Mouse (Mus musculus) CD8-positive naive resting alpha-beta T cell, adult 2 months (primary cell): Measurements from ENCODE around the gene Col16a1.

Source experiments
- DNase-seq, 2 experiments: peaks; one replicate each; pipeline ENCODE4 v3.0.0; 2022; ENCODE audit warnings: low read depth in 2 of 2, low spot score in 2 of 2

Col16a1 gene

DNA sequence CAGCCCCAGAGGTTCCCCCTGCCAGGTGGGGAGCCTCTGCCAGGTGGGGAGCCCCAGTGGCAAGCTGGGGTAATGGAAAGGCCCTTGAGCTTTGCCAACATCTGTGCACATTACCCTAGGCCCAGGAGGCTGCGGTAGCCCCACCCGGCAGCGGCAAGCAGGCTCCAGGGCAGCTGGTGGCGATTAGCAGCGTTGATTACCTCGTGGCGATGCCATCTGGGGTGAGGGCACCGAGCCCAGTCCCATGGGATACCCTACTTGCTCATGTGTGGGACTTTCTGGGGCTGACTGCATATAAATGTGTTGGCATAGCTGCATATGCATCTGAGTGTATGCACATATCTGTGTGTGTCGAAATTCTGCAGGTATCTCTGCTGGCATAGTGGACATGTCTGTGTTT lies 3.4 kb upstream of the Col16a1 start:
- DNase-seq = no peak

DNA sequence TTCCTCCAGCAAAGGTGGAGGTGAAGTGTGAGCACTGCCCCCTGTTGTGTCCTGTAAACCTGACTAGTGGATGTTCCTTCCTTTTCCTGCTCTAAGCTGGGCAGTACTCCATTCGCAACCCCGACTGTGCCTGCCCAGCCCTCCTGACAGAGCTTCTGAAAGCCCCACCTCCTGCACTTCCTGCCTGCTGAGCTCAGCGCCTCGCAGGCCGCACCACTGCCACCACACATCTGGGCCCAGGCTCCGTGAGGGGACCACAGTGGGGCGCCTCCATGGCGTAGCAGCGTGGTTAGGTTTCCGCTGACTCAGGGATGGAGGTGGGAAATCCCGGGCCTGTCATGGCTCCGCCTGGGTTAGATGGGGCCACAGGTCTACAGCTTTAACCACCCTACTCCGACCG lies 2.0 kb upstream of the Col16a1 start:
- peak; percentile 64 to 72 for DNase-seq

- no peak for DNase-seq
Observed at GRCm38 (mm10) chr4:130048203-130048479, 501 bp downstream of the Col16a1 start.

- no peak for DNase-seq
Observed at GRCm38 (mm10) chr4:130050056-130050824, 2.6 kb downstream of the Col16a1 start.

DNA sequence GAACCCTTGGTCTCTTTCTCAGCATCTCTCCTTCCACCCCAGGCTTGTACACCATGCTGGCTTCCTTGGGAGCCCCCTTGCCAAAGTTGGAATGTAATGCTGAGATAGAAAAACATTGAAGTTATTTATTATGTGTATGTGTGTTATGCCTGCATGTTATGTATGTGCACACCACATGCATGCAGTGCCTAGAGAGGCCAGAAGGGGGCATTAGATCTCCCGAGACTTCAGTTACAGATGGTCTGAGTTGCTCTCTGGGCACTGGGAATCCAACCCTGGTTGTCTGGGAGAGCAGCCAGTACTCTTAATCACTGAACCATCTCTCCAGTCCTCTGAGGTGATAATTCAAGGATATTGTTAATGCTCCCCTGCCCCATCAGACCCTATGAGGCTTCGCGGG lies 4.6 kb downstream of the Col16a1 start:
- no peak for DNase-seq

GRCm38 (mm10) chr4:130053111-130053510 lies 5.5 kb downstream of the Col16a1 start:
- DNase-seq = no peak

GRCm38 (mm10) chr4:130054727-130055126 lies 7.1 kb downstream of the Col16a1 start:
- DNase-seq = no peak

DNA sequence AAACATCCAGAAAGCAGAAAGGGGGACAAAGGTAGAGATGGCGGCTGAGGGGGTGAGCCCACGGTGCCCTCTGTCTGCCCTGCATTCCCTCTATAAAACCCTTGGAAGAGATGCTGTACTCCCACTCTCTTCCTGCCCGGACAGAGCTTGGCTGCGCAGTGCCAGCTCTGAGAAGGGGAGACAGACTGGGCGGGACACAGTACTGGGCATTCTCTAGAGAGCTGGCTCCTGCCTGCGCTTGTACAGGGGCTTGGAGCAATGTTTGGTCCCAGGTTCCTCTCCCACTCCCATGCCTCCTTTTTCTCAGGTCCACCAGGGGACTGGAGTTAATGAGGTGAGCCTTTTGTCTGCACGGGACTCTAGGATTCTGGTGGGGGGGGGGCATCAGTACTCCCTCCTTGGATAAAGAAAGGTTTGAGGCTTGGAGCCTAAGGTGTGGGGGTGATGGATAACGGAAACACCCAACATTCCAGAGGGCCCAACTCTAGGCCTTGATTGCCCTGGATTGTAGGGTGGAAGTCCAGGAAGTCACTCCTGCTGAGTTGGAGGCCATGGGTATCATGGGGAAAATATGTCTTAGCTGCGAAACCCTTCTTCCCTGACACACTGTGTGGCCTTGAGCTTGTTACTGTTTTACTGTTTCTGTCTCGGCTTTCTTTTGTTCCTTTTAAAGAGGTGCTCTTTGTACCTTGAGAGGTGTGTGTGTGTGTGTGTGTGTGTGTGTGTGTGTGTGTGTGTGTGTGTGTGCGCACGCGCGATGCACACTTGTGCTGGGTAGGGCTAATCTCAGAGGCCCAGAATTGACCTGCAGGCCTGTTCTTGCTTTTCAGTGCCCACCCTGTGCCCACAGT lies 7.7 kb downstream of the Col16a1 start:
- no peak for DNase-seq

GRCm38 (mm10) chr4:130056011-130056322 lies 8.3 kb downstream of the Col16a1 start:
- no peak for DNase-seq

DNA sequence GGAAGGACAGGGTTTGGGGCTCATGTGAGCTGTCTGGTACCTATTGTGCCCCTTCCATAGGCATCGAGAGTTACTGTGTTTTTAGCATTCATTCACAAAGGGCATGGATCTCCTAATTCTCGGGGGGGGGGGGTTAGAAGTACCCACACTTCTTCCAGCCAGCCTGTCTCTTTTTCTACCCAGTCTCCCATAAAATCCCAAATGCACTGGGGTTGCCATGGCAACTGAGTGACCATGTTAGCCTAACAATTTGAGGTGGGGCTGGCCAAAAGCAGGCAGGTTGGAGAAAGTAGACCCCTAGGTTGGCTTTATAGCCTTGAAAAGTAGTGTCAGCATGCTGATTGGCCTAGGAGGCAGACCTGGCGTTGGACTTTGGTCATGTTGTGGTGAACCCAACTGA lies 8.8 kb downstream of the Col16a1 start:
- no peak for DNase-seq

GRCm38 (mm10) chr4:130060937-130061336 lies 13.3 kb downstream of the Col16a1 start:
- no peak for DNase-seq

- DNase-seq = no peak
Observed at GRCm38 (mm10) chr4:130063191-130063590, 15.6 kb downstream of the Col16a1 start.

GRCm38 (mm10) chr4:130066816-130067215 lies 19.2 kb downstream of the Col16a1 start:
- DNase-seq = peak; percentile 19 to 36

DNA sequence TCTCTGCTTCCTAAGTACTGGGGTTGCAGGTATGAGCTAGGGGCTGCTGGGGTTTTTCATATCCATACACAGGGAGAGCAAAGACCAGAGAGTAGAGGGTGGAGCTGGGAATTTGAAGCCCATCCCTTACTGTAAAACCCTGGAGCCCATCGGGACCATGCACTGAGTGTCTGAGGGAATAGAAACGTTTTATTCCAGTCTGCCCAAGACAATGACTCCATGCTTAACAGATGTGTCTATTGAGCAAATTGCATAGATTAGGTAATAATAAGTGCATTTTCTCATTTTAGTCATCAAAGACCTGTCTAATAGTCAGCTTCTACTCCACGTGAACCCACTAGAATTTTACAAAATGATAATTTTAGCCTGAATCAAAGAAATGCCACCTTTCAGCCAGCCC lies 22.9 kb downstream of the Col16a1 start:
- no peak for DNase-seq

- DNase-seq = no peak
Observed at GRCm38 (mm10) chr4:130071758-130072157, 24.1 kb downstream of the Col16a1 start.

DNA sequence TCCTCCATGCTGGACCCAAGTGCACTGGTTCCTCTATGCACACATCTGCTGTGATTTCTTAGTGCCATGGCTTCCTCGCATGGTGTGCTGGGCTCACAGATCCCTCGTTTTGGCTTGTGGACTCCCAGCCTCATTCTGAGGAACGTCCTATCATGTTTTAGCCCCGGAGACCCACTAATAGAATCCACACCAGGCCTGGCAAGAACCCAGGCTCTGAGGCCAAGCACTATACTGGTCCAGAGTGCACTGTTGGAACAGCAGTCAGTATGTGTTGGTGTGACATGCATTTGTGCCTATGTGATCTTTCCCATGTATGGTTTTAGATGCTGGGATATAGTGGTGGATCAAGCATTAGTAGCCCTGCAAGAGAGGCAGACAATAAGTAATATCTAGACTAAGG lies 25.7 kb downstream of the Col16a1 start:
- DNase-seq = no peak

DNA sequence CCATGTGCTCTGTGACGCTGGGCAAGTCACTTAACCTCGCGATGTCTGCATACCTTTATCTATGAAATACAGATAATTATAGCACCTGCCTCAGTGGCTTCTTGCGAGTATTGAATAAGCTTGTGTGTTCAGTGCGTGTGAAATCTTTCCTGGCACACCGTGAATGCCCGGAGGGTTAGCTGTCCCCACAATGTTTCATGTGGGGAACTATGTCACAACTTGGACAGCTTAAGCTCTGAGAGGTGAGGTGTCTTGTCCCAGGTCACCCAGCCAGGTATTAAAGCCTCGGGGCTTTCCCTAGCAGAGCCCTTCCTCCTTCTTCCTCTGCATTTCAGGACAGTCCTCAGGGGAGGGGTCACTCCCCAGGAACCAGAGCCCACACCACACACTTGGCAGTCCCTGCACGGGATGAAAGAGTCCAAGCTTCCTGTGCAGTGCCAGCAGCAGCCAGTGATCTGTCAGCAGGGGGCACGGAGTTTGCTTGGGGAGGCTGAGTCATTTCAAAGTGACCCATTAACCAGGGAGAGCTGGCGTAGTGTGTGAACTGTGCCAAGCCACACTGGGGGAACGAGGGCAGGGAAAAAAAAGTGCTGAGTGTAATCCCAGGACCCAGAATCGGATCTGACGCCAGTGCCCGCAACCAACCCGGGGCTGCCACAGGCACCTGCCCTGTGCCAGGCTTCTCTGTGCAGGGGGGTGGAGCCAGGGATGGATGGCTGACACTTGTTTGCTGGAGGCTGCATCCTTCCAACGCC lies 27.3 kb downstream of the Col16a1 start:
- no peak for DNase-seq

DNA sequence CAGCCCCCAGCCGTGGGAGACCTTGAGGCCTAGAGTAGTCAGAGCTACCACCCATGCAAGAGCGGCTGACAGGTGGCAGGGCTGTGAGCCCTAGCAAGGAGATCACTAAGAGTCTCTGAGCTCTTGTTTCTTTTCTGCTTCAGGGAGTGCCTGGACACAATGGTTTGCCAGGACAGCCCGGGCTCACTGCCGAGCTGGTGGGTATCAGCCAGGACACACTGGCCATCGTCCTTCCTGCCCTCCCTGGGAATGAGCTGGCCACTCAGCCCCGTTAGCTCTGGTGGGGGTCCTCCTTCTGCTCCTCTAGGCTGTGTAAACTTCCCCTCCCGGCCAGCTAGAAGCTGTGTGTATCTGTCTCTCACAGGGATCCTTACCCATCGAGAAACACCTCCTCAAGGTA lies 29.2 kb downstream of the Col16a1 start:
- DNase-seq = no peak

- no peak for DNase-seq
Observed at GRCm38 (mm10) chr4:130078816-130079485, 31.3 kb downstream of the Col16a1 start.

DNA sequence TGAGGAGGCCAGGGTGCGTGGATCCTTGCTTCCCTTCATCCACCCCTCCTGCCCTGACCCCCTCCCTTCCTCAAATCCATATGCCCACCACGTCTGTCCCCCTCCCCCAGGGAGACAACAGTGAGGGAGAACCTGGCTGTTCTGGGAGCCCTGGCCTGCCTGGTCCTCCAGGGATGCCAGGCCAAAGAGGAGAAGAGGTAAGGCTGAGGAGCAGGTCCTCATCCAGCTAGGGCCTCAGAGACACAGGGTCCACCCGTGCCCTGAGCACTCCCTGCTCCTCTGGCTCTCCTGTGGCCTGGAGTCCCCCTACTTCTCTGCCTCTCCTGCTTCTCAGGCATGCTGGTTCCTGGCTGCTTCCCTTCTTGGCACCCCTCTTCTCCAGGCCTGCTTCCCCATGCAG lies 31.9 kb downstream of the Col16a1 start:
- no peak for DNase-seq

- DNase-seq = no peak
Observed at GRCm38 (mm10) chr4:130081345-130082190, 33.9 kb downstream of the Col16a1 start.
